Comparison of ENCODE assay signal across 27 mouse cellular contexts in the genomic region with DNA sequence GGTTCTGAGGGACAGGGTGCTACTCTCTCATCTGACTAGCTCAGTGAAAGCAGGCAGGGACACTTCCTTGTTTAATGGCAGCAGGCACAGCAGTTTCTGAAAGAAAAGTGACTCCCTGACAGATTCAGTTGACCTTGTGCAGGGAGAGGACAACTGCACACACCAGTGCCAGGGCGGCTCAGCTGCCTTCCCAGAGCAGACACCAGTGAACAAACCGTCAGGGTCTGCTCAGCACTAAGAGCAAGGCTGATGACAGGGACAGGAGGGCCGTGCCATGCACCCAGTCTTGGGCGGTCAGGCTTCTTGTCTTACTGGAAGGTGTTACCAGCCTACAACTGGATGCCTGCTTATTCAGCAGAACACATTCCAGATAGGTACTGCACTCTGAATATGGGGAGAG. TPM values are rescaled to one million over a fixed set of nuclear protein-coding genes. Genes with fewer than 3 reads are reported as not detected.
DNase-seq lines count a peak whose midpoint lies in the region; ATAC-seq and TF ChIP-seq lines count a peak whose summit lies in the region.
"Had no signal": no experiment of that assay in that cellular context is flagged by ENCODE, and none has a peak within 500 bp of the region (broad histone marks: within the 10 kb centered on the region; RNA-seq: fewer than 3 reads in every experiment).

No protein-coding gene starts in this region.

- H3K9ac ChIP-seq in liver, embryonic 11.5 days (ENCODE audit: low read depth, low read length) = no peak overlapping the region
- H3K9ac ChIP-seq in liver, postnatal 0 days (replicated peaks) = no peak overlapping the region
- H3K9ac ChIP-seq: forebrain, postnatal 0 days; limb, embryonic 15.5 days; lung, embryonic 15.5 days; stomach, embryonic 15.5 days had no signal

- no peak for ATAC-seq in liver, embryonic 11.5 days (replicated peaks; ENCODE audit: low FRiP score)
- ATAC-seq in liver, postnatal 0 days = no peak
- ATAC-seq: hindbrain, postnatal 0 days had no signal

- 77% methylated on average over 4 of the region's 4 CpGs for WGBS in heart, embryonic 10.5 days
- 78% methylated on average over 4 of the region's 4 CpGs for WGBS in liver, embryonic 11.5 days
- WGBS in liver, postnatal 0 days (ENCODE audit: insufficient replicate concordance) = 83% methylated on average over 4 of the region's 4 CpGs

- H3K9me3 ChIP-seq in heart, embryonic 10.5 days = no peaks in the 10 kb centered on the region
- H3K9me3 ChIP-seq in liver, embryonic 11.5 days (ENCODE audit: control insufficient read depth, low read length) = no peaks in the 10 kb centered on the region
- no peaks in the 10 kb centered on the region for H3K9me3 ChIP-seq in liver, postnatal 0 days (ENCODE audit: low read length)
- H3K9me3 ChIP-seq: hindbrain, embryonic 10.5 days; limb, embryonic 15.5 days; lung, embryonic 15.5 days; midbrain, embryonic 10.5 days; stomach, embryonic 15.5 days had no signal

- H3K36me3 ChIP-seq in heart, embryonic 10.5 days = peaks cover 65% of the 10 kb centered on the region
- peaks cover 19% of the 10 kb centered on the region for H3K36me3 ChIP-seq in liver, embryonic 11.5 days (ENCODE audit: control insufficient read depth, insufficient read depth, low read length)
- H3K36me3 ChIP-seq in liver, postnatal 0 days (replicated peaks; ENCODE audit: insufficient read depth, low read length) = peaks cover 36% of the 10 kb centered on the region

- no peak for TF ChIP-seq CTCF in liver, postnatal 0 days (IDR thresholded peaks at IDR 0.05; ENCODE audit: low read depth)

- H3K27me3 ChIP-seq in heart, embryonic 10.5 days (ENCODE audit: insufficient read depth, poor library complexity, severe bottlenecking) = no peaks in the 10 kb centered on the region
- no peaks in the 10 kb centered on the region for H3K27me3 ChIP-seq in liver, embryonic 11.5 days (replicated peaks; ENCODE audit: control insufficient read depth, insufficient read depth, low read length)
- no peaks in the 10 kb centered on the region for H3K27me3 ChIP-seq in liver, postnatal 0 days (ENCODE audit: insufficient read depth, low read length)
- H3K27me3 ChIP-seq: CH12.LX; limb, embryonic 15.5 days; lung, embryonic 15.5 days; stomach, embryonic 15.5 days had no signal

- H3K27ac ChIP-seq in heart, embryonic 10.5 days = peak overlapping the region; percentile 38; the same call in 1 of the 2 replicates
- peak overlapping the region; percentile 16; the same call in 1 of the 2 replicates for H3K27ac ChIP-seq in liver, embryonic 11.5 days (ENCODE audit: low read depth, low read length)
- no peak overlapping the region for H3K27ac ChIP-seq in liver, postnatal 0 days (ENCODE audit: low read depth)
- H3K27ac ChIP-seq: hindbrain, embryonic 10.5 days; hindbrain, postnatal 0 days; limb, embryonic 15.5 days; lung, embryonic 15.5 days; macrophage; midbrain, embryonic 10.5 days; stomach, embryonic 15.5 days had no signal

- H3K4me1 ChIP-seq in heart, embryonic 10.5 days = peaks cover 4% of the 10 kb centered on the region; the same call in 1 of the 2 replicates
- H3K4me1 ChIP-seq in liver, embryonic 11.5 days (replicated peaks; ENCODE audit: control insufficient read depth, insufficient read depth, low read length) = no peaks in the 10 kb centered on the region
- peaks cover 4% of the 10 kb centered on the region; the same call in 1 of the 2 replicates for H3K4me1 ChIP-seq in liver, postnatal 0 days (ENCODE audit: insufficient read depth)
- H3K4me1 ChIP-seq: hindbrain, embryonic 10.5 days; limb, embryonic 15.5 days; lung, embryonic 15.5 days; midbrain, embryonic 10.5 days; stomach, embryonic 15.5 days had no signal

- TF ChIP-seq EP300 in liver, postnatal 0 days (IDR thresholded peaks at IDR 0.05; ENCODE audit: low read depth) = no peak

- peak; percentile 66 for DNase-seq in adrenal gland, postnatal 14 days
- DNase-seq in adrenal gland, adult 8-10 months = no peak
- DNase-seq in heart, embryonic 10.5 days (ENCODE audit: low spot score) = no peak
- DNase-seq in heart, adult 9 months (ENCODE audit: low spot score in 2 of 2) = no peak
- no peak for DNase-seq in liver, embryonic 11.5 days (ENCODE audit: low spot score)
- DNase-seq in liver, postnatal 0 days = no peak
- DNase-seq in skeletal muscle tissue, adult 2 months (ENCODE audit: low read depth, low spot score) = peak; percentile 25
- DNase-seq in layer of hippocampus, adult 18-20 months (ENCODE audit: low spot score in 2 of 2) = no peak
- DNase-seq: cerebellum, adult 11-12 months; cerebellum, postnatal 14 days; embryo, embryonic 11 days; forebrain, postnatal 0 days; right cerebral cortex, postnatal 25 days; thymus, adult 2 months had no signal

- no peak overlapping the region for H3K4me2 ChIP-seq in liver, embryonic 11.5 days
- no peak overlapping the region for H3K4me2 ChIP-seq in liver, postnatal 0 days (ENCODE audit: low read depth, low read length)
- H3K4me2 ChIP-seq: limb, embryonic 15.5 days; lung, embryonic 15.5 days; stomach, embryonic 15.5 days had no signal

- H3K4me3 ChIP-seq in heart, embryonic 10.5 days = no peak overlapping the region
- H3K4me3 ChIP-seq in liver, embryonic 11.5 days (ENCODE audit: low read depth, low read length) = no peak overlapping the region
- H3K4me3 ChIP-seq in liver, postnatal 0 days (ENCODE audit: low read depth, low read length) = no peak overlapping the region
- H3K4me3 ChIP-seq: hindbrain, embryonic 10.5 days; limb, embryonic 15.5 days; lung, embryonic 15.5 days; midbrain, embryonic 10.5 days; stomach, embryonic 15.5 days had no signal

RNA-seq across cellular contexts. Expression of gene Qrich2, which starts 4.9 kb away (rescaled TPM):
- not detected in 2 replicates for total RNA-seq in adrenal gland, postnatal 14 days (2021)
- under 1 TPM in 1 of 4 experiments, not detected in 3; 0.11 TPM for total RNA-seq in adrenal gland, adult 8-10 months (2022)
- polyA plus RNA-seq in heart, embryonic 10.5 days (2016; fragmentation: Nextera tagmentation; extraction: Ambion mirVana) = 0.30 TPM in 1 of 2 replicates, not detected in the other
- 0.16 TPM in 1 of 2 replicates, not detected in the other for polyA plus RNA-seq in liver, embryonic 11.5 days (2014; fragmentation: Nextera tagmentation; extraction: Ambion mirVana)
- 0.06 TPM in 1 of 2 replicates, not detected in the other for polyA plus RNA-seq in liver, postnatal 0 days (2015; fragmentation: Nextera tagmentation; extraction: Ambion mirVana)
- not detected for total RNA-seq in layer of hippocampus, adult 18-20 months (2021)
- total RNA-seq: forebrain, postnatal 0 days; hindbrain, postnatal 0 days; layer of hippocampus, postnatal 25 days; left cerebral cortex, postnatal 14 days; MEL; midbrain, postnatal 0 days; neutrophil, adult 5-6 weeks had no signal
- polyA plus RNA-seq: forebrain, postnatal 0 days; lung, embryonic 15.5 days; macrophage had no signal

RNA-seq across cellular contexts. Expression of gene Prpsap1, which starts 23.1 kb away (rescaled TPM):
- total RNA-seq in adrenal gland, postnatal 14 days (2021) = 81.1 and 81.8 TPM in 2 replicates
- 100 to 1,000 TPM; 104 to 122 (median 111) TPM for total RNA-seq in adrenal gland, adult 8-10 months (2022)
- 120 and 142 TPM in 2 replicates for polyA plus RNA-seq in heart, embryonic 10.5 days (2016; fragmentation: Nextera tagmentation; extraction: Ambion mirVana)
- 133 and 135 TPM in 2 replicates for polyA plus RNA-seq in liver, embryonic 11.5 days (2014; fragmentation: Nextera tagmentation; extraction: Ambion mirVana)
- polyA plus RNA-seq in liver, postnatal 0 days (2015; fragmentation: Nextera tagmentation; extraction: Ambion mirVana) = 64.4 and 67.4 TPM in 2 replicates
- 10 to 100 TPM; 87.0 to 91.5 TPM for total RNA-seq in layer of hippocampus, adult 18-20 months (2021)

RNA-seq across cellular contexts. Expression of gene Ubald2, which starts 37.0 kb away (rescaled TPM):
- total RNA-seq in adrenal gland, postnatal 14 days (2021) = 36.4 and 38.8 TPM in 2 replicates
- 10 to 100 TPM; 26.1 to 36.2 (median 29.8) TPM for total RNA-seq in adrenal gland, adult 8-10 months (2022)
- 36.1 and 40.5 TPM in 2 replicates for polyA plus RNA-seq in heart, embryonic 10.5 days (2016; fragmentation: Nextera tagmentation; extraction: Ambion mirVana)
- polyA plus RNA-seq in liver, embryonic 11.5 days (2014; fragmentation: Nextera tagmentation; extraction: Ambion mirVana) = 78.6 and 80.2 TPM in 2 replicates
- polyA plus RNA-seq in liver, postnatal 0 days (2015; fragmentation: Nextera tagmentation; extraction: Ambion mirVana) = 29.2 and 29.8 TPM in 2 replicates
- 10 to 100 TPM; 33.3 to 40.5 TPM for total RNA-seq in layer of hippocampus, adult 18-20 months (2021)

RNA-seq across cellular contexts. Expression of gene Rnf157, which starts 58.1 kb away (rescaled TPM):
- total RNA-seq in adrenal gland, postnatal 14 days (2021) = 8.6 and 10.1 TPM in 2 replicates
- 10 to 100 TPM in 2 of 4 experiments, 1 to 10 TPM in 2; 4.8 to 16.9 (median 9.3) TPM for total RNA-seq in adrenal gland, adult 8-10 months (2022)
- polyA plus RNA-seq in heart, embryonic 10.5 days (2016; fragmentation: Nextera tagmentation; extraction: Ambion mirVana) = 7.3 and 8.5 TPM in 2 replicates
- 5.0 and 6.8 TPM in 2 replicates for polyA plus RNA-seq in liver, embryonic 11.5 days (2014; fragmentation: Nextera tagmentation; extraction: Ambion mirVana)
- 1.5 and 2.2 TPM in 2 replicates for polyA plus RNA-seq in liver, postnatal 0 days (2015; fragmentation: Nextera tagmentation; extraction: Ambion mirVana)
- total RNA-seq in layer of hippocampus, adult 18-20 months (2021) = 100 to 1,000 TPM; 245 to 252 TPM

RNA-seq across cellular contexts. Expression of gene Sphk1, which starts 59.8 kb away (rescaled TPM):
- total RNA-seq in adrenal gland, postnatal 14 days (2021) = 2.3 and 3.5 TPM in 2 replicates
- total RNA-seq in adrenal gland, adult 8-10 months (2022) = 1 to 10 TPM; 3.0 to 4.7 (median 3.5) TPM
- 2.3 and 2.7 TPM in 2 replicates for polyA plus RNA-seq in heart, embryonic 10.5 days (2016; fragmentation: Nextera tagmentation; extraction: Ambion mirVana)
- polyA plus RNA-seq in liver, embryonic 11.5 days (2014; fragmentation: Nextera tagmentation; extraction: Ambion mirVana) = 39.0 and 44.1 TPM in 2 replicates
- polyA plus RNA-seq in liver, postnatal 0 days (2015; fragmentation: Nextera tagmentation; extraction: Ambion mirVana) = 15.5 and 17.4 TPM in 2 replicates
- 1 to 10 TPM in 1 of 2 experiments, under 1 TPM in 1; 0.84 to 2.3 TPM for total RNA-seq in layer of hippocampus, adult 18-20 months (2021)
- total RNA-seq: neutrophil, adult 5-6 weeks had no signal

Comparison
In these comparisons a context has a peak if more than half of its experiments do, and no peak if none do; other contexts are left out.
1. DNase-seq: peak in adrenal gland, postnatal 14 days (single experiment) and skeletal muscle tissue, adult 2 months (single experiment); none in adrenal gland, adult 8-10 months (single experiment), heart, embryonic 10.5 days (single experiment), heart, adult 9 months (0 of 2), liver, embryonic 11.5 days (single experiment), liver, postnatal 0 days (single experiment) and layer of hippocampus, adult 18-20 months (0 of 2).